Mouse (Mus musculus) hematopoietic stem cell, adult 5-6 weeks (primary cell): ENCODE data around the gene Wipf1. TPM values are rescaled to one million over a fixed set of nuclear protein-coding genes. Genes with fewer than 3 reads are reported as not detected.

Experiments
- ATAC-seq, 2 experiments: fragments of 125-278 bp in 1 of 2; replicated peaks in 1 of 2; 2 replicates each; pipeline ENCODE4 v1.8.0; 2016 to 2017; ENCODE audit warnings: inconsistent platforms in 2 of 2, mild to moderate bottlenecking in 2 of 2, moderate number of reproducible peaks in 2 of 2, low read depth in 1 of 2, moderate TSS enrichment in 1 of 2; ENCODE audit not compliant: low FRiP score in 2 of 2, poor library complexity in 2 of 2, severe bottlenecking in 2 of 2, insufficient read depth in 1 of 2, low TSS enrichment in 1 of 2
- total RNA-seq: library from RNA; stranded (forward); fragments of 172-1452, 232-1000 nt; gene quantifications from 2 replicates; pipeline ENCODE4 v1.2.3, GENCODE M21; 2017

Gene Wipf1
- total RNA-seq, 1 experiment from 2014 or later: 18.8 TPM

DNA sequence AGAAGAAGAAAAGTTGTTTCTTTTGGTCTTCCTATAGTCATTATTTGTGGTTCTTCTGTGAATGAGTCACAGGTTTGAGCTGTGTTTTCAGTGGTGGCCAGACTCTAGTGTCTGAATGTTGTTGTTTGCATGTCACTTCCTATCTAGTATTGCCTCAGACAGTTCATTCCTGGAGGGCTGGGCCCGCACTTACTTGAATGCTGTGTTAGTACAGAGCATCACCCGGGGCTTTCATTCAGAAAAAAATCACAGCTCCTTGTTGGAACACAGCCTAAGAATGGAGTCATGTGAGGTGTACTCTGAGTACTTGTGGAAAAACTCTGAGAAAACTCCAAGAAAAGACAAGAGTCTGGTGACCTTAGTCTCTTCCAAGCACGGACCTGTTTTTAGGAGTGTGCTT is 23.4 kb upstream of the Wipf1 start:
- ATAC-seq: no peak

DNA sequence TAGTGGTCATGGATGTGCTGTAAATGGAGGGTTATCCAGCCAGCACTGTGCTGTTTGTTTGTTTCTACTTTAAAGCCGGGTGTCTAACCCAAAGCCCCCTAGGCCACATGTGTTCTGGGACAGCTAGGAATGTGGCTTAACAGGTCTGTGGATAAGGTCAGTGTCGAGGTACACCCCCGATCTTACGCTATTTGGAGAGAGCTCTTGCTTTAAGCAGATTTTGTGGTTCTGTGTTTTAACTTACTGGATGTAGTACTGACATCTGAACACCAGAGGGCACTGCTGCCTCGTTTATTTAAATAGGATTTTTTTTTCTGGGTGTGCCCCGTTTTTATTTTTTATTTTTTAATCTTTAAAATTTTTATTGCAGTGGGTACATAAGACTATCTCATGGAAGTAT is 21.2 kb upstream of the Wipf1 start:
- no peak for ATAC-seq

DNA sequence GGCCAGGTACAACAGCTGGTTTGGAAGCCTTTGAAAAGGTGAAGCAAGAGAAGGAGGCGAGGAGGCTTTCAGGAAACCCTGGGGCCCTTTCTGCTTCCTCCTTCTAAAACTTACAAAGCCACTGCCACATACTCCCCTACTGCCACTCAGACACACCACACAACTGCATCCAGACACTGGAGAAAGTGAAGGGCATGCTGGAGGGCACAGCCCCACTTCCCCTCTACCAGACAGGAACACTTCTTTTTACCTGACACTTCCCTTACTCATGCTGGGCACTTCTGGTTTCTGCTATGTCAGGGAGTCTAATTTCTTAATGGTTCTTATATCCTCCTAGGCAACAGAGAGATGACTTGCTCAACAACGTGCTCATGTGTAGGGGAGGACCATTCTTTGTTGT is 19.0 kb upstream of the Wipf1 start:
- peak; percentile 89 to 93 for ATAC-seq

DNA sequence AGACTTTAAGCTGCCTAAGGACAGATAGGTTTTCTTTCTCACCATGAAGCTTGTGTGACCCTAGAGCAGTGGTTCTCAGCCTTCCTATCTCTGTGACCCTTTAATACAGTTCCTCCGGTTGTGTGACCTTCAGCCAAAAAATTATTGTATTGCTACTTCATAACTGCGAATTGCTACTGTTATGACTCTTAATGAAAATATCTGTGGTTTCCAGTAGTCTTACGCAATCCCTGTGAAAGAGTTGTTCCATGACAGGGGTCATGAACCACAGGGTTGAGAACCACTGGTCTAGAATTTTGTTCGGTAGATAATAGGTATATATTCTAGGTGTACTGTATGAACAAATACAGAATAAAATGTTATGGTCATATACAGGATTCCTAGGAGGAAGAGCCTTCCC is 17.7 kb upstream of the Wipf1 start:
- no peak for ATAC-seq

DNA sequence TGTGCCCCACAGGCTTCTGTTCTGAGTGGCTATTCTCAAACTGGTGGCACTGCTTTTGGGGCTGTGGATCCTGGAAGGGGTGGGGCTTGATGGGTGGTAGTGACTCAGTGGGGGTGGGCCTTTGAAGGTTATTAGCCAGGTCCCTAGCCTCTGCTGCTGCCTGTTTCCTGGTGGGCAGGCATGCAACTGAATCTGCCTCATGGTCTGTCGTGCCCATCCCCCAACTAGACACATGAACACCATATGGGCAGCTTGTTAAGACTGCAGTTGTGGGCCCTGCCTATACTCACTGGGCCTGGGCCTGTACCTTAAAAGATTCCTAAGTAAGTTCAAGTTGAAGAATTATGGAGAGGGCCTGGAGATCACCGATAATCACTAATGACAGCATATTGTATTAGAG is 16.0 kb upstream of the Wipf1 start:
- no peak for ATAC-seq

DNA sequence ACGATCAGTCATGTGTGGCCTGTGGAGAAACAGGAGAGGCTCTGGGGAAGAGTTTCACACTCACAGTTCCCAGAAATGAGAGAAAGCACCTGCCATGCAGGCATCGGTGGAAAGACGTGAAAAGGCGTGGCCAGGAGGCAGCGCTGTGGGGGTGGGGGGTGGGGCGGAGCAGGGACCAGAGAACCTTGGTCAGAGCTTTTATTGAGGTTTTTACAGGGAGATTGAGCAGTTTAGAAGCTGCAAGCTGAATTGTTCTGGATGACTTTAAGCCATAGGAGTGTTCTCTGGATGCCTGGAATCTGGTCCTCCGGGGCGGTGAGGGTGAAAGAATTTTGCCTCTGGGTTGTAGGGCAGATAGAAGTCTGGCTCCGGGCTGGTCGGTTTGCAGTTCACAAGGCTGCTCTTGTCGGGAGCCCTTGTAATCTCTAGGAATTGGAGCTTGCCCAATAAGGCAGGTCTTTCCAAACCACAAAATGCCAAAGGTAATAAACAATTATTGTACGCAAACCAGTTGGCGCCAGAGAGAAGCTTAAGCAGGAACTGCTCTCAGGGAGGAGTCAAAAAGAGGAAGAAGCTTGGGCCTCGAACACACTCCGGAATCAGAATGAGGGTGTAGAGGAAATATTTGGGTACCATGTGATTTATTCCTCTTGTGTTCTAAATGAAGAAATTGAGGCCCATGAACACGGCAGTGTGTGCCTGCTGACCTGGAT is 11.1 kb upstream of the Wipf1 start:
- peak; percentile 93 to 94 for ATAC-seq

DNA sequence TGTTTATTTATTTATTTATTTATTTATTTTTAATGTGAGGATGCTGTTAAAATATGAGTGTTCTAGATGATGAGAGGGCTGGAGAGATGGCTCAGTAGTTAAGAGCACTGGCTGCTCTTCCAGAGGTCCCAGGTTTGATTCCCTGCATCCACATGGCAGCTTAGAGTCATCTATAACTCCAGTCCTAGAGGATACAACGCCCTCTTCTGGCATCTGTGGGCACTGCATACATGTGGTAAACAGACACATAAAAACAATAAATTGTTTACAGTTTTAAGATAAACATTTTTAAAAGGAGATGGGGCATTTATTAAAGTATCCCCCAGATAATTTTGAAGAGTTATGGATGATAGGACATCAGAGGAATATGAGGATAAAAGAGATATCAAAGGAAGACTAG is 10.2 kb upstream of the Wipf1 start:
- ATAC-seq: no peak

DNA sequence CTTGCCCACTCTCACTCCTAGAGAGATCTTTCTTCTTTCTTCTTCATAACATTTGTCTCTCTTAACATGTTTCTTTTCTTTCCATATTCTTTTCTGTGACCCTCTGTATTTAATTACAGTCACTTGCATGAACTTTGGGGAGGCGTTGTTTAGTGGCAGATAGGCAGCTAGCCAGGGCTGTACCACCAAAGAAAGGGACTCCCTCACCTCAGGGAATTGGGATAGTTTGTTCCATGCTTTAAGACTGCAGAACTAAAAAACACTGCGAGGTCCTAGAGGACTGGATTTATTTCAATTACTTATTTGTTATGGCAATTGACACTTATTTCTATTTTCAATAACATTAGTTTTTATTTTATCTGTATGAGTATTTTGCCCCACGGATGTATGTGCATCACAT is 9.6 kb upstream of the Wipf1 start:
- no peak for ATAC-seq

DNA sequence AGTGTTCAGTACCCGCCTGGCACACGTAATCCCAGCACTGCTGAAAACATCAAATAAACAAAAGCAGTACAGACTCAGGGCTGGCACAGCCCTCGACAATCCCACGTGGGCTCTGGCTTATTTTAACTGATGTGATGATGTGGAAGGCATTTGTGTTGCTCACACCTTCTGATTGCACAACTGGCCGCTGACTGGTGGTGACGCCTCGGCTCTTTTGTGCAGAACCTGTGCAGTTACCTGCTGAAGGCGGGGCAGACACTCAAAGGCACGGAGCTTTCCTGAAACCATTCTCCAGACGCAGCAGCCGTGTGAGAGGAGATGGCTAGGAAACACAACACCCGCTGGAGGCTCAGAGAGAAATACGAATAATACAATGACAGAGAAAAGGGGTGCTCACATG is 9.1 kb upstream of the Wipf1 start:
- no peak for ATAC-seq

DNA sequence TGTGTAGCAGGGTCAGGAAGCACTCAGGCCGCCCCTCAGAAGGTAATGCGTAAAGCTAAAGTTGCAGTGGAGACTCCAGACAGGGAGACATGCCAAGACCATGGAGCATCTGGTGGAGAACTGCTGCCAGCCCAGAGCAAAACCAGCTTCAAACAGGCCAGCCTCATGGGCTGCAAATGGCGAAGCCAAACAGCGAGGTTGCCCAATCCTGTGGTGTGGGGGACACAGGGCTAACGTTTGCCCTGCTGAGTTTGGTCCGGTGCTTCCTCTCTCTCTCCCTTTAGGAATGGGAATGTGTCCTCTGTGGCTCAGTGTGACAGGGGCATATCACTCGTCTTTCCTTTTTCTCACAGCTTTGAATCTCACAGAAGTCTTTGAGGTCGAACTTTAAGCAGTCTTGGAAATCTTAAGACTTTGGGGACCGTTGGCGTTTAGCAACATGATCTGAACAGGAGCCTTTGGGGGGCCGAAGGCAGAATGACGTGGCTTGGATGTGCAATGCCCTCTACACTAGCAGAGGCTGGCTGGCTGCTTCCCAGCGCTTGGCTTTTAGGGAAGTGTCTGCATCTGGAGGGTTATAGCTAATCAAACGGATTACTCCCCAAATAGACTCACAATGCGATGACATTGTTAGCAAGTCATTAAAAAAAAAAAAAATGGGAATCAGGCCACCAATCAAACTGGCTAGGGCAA is 6.7 kb upstream of the Wipf1 start:
- ATAC-seq: no peak

DNA sequence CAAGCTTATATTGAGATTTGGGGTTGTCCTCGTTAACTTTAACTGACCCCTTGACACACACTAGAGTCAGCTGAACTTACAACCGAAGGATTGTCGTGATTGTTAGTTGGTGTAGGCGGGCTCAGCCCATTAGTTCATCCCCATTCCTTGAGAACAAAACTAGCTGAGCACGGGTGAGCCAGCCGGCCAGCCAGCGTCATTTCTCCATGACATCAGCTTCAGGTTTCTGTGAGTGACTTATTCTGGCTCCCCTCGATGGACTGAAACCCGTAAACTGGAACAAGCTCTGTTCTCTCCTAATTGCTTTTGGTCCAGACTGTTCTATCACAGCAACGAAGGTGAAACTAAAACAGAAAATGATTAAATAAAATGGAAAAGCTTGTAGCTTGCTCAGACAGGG is 5.2 kb upstream of the Wipf1 start:
- ATAC-seq: no peak

DNA sequence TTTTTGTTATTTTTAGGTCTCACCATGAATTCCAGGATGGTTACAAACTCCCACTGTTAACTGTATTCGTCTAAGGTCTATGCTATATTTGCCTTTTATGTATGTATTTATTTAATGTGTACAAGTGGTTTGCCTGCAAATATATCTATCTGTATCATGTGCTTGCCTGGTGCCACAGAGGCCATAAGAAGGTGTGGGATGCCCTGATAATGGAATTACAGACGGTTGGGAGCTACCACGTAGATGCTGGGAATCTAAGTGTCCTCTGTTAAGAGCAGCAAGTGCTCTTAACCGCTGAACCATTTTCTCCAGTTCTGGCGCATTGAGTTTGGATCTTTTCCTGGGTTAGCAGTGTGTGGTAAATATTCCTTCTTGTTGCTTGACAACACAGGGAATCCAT is 953 bp upstream of the Wipf1 start:
- no peak for ATAC-seq

DNA sequence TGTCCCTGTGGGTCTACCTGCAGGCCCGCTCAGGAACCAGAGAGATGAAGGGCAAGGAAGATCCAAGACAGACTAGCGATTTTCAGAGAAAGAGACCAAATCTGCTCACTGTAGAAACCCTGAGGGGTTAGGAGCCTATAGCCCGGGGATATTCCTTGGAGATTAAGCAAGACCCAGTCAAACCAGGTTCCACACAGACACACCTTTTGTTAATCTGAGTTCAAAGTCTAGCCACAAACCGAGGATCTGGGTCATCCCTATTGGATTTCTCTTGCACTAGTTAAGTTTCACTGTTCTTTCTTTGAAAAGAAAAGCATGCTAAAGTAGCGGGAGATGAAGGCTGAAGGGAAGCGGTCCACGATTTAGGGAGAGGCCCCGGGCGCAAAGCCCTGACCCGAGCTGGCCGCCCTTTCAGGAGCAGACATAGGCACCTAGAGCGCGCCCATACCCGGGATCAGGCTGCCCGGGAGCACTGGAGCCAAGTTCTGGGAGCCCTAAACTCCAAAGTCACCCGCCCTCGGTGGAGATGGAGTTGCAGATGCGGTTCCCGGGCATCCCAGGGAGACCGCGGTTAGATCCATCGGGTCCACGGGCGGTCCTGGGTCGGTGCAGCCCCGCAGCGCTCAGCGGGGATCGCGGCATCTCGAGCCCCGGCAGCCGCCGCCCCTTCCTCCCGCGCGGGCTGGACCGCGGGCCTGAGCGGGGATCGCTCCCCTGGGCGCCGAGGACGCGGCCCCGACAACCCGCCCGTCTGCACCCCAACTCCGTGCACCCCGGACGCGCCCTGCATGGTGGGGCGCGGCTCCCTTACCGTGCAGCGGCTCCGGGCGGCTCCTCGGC is 798 bp downstream of the Wipf1 start:
- ATAC-seq: no peak

DNA sequence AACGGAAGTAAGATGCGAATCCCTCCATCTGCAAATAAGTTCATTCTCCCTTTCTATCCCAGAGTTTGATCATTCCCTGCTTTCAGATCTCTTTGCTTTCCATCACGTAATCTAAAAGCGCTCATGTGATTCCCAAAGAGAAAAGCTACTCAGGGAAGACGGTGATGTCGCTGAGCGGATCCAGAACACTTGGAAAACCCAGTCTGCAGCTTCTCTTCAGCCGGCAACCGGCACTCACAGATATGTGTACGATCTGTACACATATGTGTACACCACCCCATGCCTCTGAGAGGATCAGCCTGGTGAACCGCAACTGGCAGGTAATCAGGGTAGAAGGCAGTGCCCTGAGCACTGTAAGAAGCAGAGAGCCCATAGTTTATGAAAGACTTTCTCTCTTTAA is 1.6 kb downstream of the Wipf1 start:
- ATAC-seq: no peak

DNA sequence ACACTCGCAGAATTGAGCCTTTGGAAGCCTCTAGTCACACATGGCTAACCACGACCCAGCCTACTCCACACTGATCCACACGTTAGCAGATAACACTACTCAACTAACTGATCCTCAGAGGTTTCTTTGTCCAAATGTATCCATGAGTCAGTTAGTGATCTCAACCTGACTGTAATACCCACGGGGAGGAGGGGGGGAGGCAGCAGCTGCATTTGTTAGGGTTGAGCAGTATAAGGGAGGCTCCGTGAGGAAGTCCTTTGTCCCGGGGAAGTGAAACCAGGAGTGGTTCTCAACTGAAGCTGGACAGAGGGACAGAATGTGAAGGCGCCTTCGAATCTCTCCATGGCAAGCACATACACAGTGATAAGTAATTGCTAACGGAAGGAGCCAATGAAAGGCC is 2.8 kb downstream of the Wipf1 start:
- ATAC-seq: no peak

DNA sequence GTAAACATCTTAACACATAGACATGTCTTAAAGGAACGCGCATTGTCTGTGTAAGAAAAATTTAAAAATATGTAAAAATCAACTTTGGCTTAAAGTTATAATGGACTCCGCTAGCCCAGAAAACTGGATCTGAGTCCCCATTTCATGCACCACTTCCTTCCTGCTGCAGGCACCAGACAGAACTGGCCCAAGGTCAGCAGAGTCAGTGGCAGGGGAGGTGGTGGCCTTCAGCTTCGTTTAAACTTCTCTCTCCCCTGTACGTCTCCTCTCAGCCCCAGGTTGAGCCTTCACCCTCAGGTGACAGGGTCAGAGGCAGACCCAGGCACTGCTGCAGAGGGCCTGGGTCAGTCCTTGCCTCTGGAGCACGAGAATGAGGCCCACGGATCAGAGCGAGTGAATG is 6.6 kb downstream of the Wipf1 start:
- peak in 1 of 2 experiments; percentile 27; a peak in 1 of 4 replicates for ATAC-seq

DNA sequence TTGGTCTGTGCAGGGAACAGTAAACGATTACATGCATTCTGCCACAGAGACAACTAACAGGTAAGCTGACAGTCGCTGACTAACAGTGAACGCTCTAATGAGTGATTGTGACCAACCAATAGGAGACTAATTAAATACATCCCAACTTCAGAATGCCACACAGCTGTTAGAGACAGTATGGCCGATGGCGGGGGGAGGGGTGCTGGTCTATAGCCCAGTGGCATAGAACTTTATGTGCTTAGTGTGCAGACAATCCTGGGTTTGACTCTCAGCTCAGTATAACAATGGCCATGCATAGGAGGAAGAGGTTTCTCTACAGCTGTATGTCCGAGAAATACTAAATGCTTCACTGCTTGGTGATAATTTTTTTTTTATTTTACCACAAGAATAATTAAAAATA is 7.2 kb downstream of the Wipf1 start:
- ATAC-seq: no peak

DNA sequence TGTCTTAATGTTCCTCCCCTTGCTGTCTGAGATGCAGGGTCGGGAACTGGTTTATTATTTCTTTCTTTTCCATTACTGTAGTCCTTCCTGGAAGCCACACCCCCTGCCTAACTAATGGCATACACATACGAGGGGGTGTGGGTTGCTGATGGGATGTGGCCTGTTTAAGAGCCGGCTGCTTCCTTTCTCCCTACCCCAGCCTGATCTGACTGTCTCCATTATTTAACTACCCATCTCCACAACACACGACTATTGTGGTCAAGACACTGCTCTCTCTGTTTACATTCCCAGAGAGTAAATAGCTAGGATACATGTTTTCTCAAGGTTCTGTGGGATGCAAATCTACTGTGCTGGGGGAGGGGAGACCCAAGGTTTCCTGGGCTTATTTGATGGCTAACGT is 7.8 kb downstream of the Wipf1 start:
- ATAC-seq: no peak
